Mouse (Mus musculus): ENCODE measurements around the gene Chd5. TPM values are rescaled to one million over a fixed set of nuclear protein-coding genes. Genes with fewer than 3 reads are reported as not detected.

Chd5 gene
- polyA plus RNA-seq (2021) = 0.96 TPM

DNA sequence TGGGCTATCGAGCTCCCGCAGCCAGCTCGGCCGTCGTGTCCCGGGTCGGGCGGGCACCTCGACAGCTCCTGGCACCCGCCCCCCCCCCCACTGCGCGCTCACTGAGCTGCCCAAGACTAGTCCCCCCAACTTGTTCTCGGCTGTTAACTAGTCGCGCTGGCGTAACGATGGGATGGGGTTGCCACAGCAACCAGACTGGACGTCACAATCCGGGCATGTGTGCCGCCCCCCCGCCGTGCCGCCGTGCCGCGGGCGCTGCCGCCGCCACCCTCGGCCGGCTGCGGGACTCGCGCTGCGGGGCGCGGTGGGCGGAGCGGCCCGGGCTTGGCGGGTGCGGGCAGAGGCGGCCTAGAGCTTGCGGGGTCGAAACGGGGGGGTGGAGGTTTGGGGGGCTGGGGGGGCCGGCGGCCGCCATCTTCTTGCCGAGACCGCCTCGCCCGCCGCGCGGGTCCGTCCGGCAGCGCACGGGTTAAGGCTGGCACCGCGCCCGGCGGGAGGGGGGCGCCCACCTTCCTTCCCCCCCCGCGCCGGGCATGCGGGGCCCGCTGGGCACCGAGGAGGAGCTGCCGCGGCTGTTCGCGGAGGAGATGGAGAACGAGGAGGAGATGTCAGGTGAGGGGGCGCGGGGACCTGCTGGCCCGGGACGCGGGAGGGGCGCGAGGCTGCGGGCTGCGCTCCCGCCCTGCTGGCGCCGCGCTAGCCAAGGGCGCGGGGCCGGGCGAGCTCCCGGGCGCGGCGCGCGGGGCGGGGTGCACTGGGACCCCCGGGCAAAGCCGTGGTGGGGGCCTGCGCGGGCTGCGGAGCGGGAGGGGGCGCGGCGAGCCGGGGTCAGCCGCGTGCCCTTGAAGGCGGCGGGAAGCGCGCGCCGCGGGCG, at the start of gene Chd5:
Gene Chd5, plus strand, starts transcription at position 233 of the 874 bp plus-strand sequence.
- POLR2A ChIA-PET = no interaction called here
- DNase-seq (ENCODE audit: low read depth, low spot score) = no peak
- TF ChIP-seq CTCF (IDR thresholded peaks at IDR 0.05) = no peak
- H3K27me3 ChIP-seq = no peaks in the 10 kb centered on the region
- CTCF ChIA-PET = interaction anchor here (0.7 to 1.1 kb wide), 2 partner anchors 96 kb away, joined by 3 to 4 read pairs; no protein-coding TSS in a partner anchor
- ATAC-seq = no peak
- in situ Hi-C loops (cut with MboI; ENCODE audit: low pct_unique_long_range_greater_than_20kb) = no loop called here

DNA sequence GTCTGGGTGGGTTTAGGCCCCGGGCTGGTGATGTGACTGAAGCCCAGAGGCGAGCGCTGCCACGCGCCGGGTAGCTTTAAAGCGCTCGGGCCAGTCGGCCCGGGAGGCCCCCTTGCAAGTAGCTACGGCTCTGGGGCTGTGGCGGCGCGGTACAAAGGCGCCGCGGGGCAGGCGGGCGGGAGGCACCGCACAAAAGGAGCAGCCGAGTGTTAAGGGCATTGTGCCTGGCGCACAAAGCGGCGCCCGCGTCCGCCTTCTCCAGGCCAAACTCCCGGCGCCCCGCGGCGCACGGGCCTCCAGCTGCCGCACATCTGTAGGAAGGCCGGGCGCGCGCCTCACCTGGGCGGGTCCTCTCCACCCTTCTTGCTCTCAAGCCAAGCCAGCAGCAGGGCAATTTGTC, 48.1 kb upstream of the Chd5 start:
- in situ Hi-C loops (cut with MboI; ENCODE audit: low pct_unique_long_range_greater_than_20kb) = no loop called here
- DNase-seq (ENCODE audit: low read depth, low spot score) (no peak), ATAC-seq (no peak)
- CTCF ChIA-PET = no interaction called here
- POLR2A ChIA-PET = no interaction called here
- no peaks in the 10 kb centered on the region for H3K27me3 ChIP-seq
- TF ChIP-seq CTCF (IDR thresholded peaks at IDR 0.05) = no peak

DNA sequence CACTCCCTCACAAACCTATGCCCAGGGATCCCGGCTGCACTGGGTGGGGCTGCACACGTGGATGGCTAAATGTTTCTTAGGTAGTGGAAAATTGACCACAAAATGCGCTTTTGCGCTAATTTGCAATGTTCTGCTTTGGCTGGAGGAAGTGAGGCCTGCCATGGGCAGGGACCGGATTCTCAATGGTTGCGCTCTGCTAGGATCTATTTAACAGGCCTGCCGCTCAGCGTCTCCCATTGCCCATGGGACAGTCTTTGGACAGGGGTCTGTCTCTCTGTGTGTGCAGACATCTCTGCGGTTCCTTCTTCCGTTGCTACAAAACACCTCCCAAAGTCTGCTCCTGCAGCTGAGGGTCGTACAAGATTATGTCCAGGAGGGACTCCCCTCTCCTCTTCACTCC, 47.5 kb upstream of the Chd5 start:
- POLR2A ChIA-PET = no interaction called here
- no peak for DNase-seq (ENCODE audit: low read depth, low spot score)
- in situ Hi-C loops (cut with MboI; ENCODE audit: low pct_unique_long_range_greater_than_20kb) = no loop called here

DNA sequence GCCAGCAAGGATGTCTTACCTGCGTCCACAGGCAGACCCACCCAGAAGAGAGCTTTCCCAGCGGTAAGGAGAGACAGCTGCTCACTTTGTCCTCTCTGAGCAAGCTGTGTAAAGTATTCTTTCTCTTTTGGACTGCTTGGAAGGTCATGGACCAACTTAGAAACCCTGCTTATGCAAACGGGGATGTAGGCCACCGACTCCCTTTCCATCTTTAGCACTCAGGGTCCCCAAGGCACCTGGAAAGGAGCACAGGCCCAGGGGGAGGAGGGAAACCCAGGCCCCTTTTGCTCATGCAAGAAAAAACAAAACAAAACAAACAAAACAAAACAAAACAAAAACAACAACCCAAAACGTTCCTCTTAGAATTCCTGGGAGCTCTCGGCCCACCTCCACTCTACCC, 46.9 kb upstream of the Chd5 start, which contains the start of gene Hes3:
Gene Hes3, minus strand, starts transcription at position 101 of the 400 bp plus-strand sequence.
- ChIA-PET POLR2A (no interaction called here), CTCF (interaction anchor here (3.2 kb wide), 1 partner anchor 143 kb away, joined by 9 read pairs; no protein-coding TSS in a partner anchor)
- no peaks in the 10 kb centered on the region for H3K27me3 ChIP-seq
- DNase-seq (ENCODE audit: low read depth, low spot score) (no peak), ATAC-seq (no peak)
- in situ Hi-C loops (cut with MboI; ENCODE audit: low pct_unique_long_range_greater_than_20kb) = no loop called here
- no peak for TF ChIP-seq CTCF (IDR thresholded peaks at IDR 0.05)

More for the DNA sequence above, 47.5 kb upstream of the Chd5 start:
- no peaks in the 10 kb centered on the region for H3K27me3 ChIP-seq
- no peak for ATAC-seq
- no peak for TF ChIP-seq CTCF (IDR thresholded peaks at IDR 0.05)
- CTCF ChIA-PET = interaction anchor here (3.2 kb wide), 1 partner anchor 143 kb away, joined by 9 read pairs; no protein-coding TSS in a partner anchor

DNA sequence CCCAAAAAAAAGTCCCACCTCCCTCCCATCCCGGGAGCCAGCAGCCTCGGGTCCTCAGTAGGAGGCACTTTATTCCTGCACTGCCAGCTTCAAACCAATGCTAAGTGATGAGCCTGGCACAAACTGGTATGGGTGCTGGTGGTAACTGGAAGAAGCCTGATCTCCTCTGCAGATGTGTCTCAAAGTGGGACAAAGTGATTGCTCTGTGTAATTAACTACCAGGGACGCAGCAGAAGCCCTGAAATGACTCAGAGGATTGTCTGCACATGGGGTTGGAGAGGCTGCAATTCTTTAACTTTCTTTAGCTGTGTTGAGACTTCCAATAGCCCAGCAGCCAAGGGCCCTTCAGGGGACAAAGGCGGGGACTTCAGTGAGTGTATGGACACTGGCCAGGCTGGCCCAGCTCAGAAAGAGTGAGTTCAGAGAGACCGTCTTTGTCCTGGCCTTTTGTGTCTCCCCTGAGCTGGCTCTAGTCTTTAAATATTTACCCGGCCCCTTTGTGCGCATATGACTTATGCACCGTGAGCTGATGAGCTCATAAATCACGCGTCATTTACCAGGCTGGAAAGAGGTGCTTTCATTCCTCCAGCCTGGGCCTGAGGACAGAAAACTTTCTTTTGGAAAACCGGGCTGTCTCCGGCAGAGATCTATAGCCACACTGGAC, 46.2 kb upstream of the Chd5 start:
- no peak for TF ChIP-seq CTCF (IDR thresholded peaks at IDR 0.05)
- DNase-seq (ENCODE audit: low read depth, low spot score) = no peak
- peak; percentile 38 for ATAC-seq
- CTCF ChIA-PET = interaction anchor here (2.0 to 3.2 kb wide), 2 partner anchors 20 to 142 kb away, joined by 5 to 9 read pairs; no protein-coding TSS in a partner anchor
- H3K27me3 ChIP-seq = no peaks in the 10 kb centered on the region
- POLR2A ChIA-PET = no interaction called here
- in situ Hi-C loops (cut with MboI; ENCODE audit: low pct_unique_long_range_greater_than_20kb) = no loop called here

DNA sequence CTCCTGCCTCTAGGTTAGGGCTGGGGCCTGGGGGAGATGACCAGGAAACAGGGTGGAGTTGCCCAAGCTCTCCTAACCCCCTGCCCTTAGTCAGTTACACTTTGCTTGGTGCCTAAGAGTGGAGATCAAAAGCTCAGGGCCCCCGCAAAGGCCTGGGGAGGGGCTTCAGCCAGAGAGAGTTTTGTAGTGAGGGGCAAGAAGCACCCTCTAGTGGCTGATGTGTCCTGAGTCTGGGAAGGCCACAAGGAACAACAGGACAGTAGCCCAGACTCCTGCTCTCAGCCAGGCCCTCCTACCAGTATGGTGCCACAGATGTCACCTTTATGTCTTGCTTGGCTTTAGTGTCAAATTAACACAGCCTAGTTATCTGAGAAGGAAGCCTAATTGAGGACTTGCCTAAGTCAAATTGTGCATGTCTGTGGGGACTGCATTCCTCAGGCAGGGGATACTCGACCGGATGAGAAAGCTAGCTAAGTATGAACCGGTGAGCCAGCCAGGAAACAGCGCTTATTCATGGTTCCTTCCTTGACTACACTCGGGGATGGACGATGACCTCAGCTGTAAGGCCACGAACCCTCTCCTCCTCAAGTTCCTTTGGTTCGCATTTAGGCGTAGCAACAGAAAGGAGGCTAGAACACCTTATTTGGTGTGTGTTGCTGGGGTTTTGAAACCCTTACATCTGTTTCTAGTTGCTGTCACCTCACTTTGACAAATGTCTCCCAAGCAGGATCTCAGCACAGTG, 44.1 kb upstream of the Chd5 start:
- ChIA-PET CTCF (interaction anchor here (0.7 to 3.2 kb wide), 8 partner anchors 9 to 140 kb away, joined by 3 to 9 read pairs (median 3); no protein-coding TSS in a partner anchor), POLR2A (interaction anchor here (0.6 kb wide), 1 partner anchor 106 kb away, joined by 7 read pairs; no protein-coding TSS in a partner anchor)
- no peak for TF ChIP-seq CTCF (IDR thresholded peaks at IDR 0.05)
- ATAC-seq (no peak), DNase-seq (ENCODE audit: low read depth, low spot score) (no peak)
- in situ Hi-C loops (cut with MboI; ENCODE audit: low pct_unique_long_range_greater_than_20kb) = no loop called here
- H3K27me3 ChIP-seq = no peaks in the 10 kb centered on the region

DNA sequence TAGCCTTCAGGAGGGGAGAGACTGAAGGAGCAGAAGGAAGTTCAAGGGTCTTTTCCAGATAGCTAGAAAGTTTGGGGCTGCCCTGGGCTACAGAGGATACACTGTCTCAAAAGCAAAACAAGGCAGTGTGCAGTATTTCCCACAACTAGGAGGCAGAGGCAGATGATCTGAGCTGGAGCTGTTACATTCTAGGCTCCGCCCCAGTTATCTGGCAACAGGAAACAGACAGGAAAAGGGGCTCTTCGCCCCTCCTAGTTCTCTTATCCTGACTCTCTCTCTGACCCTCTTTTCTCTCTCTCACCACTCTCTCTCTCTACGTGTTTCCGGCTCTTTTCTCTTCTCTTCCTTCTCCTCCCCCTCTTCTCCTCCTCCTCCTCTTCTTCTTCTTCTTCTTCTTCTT, 42.5 kb upstream of the Chd5 start:
- CTCF ChIA-PET = interaction anchor here (0.6 kb wide), 1 partner anchor 123 kb away, joined by 3 read pairs; no protein-coding TSS in a partner anchor
- no peaks in the 10 kb centered on the region for H3K27me3 ChIP-seq
- DNase-seq (ENCODE audit: low read depth, low spot score) = no peak
- in situ Hi-C loops (cut with MboI; ENCODE audit: low pct_unique_long_range_greater_than_20kb) = no loop called here
- POLR2A ChIA-PET = no interaction called here
- ATAC-seq = no peak
- no peak for TF ChIP-seq CTCF (IDR thresholded peaks at IDR 0.05)

DNA sequence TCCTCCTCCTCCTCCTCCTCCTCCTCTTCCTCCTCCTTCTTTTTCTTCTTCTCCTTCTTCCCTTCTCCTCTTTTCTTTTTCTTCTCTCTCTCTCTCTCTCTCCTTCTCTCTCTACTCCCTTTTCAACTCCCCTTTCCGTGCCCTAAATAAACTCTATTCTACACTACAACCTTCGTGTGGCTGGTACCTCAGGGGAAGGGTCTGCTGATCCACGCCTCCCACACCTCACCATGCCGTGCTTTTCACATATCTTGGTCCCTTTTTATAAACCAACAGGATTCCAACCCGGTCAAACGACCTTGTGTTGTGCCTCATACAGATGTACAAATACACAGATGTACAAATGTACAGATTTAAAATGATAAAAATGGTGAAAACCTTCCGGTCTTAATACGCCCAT, 42.1 kb upstream of the Chd5 start:
- no peak for TF ChIP-seq CTCF (IDR thresholded peaks at IDR 0.05)
- ChIA-PET POLR2A (no interaction called here), CTCF (interaction anchor here (0.6 kb wide), 1 partner anchor 123 kb away, joined by 3 read pairs; no protein-coding TSS in a partner anchor)
- H3K27me3 ChIP-seq = no peaks in the 10 kb centered on the region
- DNase-seq (ENCODE audit: low read depth, low spot score) (no peak), ATAC-seq (no peak)
- in situ Hi-C loops (cut with MboI; ENCODE audit: low pct_unique_long_range_greater_than_20kb) = no loop called here

DNA sequence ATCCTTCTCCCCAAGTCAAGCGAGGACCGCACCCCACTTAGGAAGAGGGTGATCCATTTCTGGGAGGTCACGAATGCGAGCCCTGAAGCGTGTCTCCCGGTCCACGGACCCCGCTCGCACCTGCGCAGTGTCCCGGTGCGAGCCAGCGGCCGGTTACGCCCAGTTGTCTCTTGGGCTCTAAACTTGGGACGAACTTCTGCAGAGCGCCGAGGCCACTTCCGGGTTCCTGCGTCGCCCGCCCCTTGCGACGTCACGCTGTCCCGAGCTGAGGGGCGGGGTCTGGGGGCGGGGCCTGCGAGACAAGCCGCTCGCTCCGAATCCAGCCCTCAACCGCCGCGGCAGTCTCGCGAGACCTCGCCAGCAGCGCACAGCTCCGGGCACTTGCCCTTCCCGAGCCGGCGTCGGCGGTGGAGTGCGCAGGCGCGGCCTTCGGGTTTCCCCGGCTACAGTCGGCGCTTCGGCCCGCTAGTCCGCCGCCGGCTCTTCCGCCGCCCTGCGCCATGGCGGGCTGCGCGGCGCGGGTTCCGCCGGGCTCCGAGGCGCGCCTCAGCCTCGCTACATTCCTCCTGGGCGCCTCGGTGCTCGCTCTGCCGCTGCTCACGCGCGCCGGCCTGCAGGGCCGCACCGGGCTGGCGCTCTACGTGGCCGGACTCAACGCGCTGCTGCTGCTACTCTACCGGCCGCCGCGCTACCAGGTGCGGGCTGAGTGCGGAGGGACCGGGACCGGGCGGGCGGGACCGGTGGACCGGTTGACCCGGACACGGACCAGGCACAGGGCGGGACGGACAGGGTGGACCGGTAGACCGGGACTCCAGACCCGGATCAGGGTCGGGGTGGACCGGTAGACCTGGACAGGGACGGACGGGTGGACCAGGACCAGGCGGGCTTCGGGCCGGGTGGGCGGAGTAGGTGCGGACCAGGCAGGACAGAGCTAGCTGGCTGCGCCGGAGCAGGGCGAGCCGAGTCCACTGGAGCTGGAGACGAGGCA, 41.3 kb upstream of the Chd5 start, which contains the start of gene Icmt:
Gene Icmt, plus strand, starts transcription at position 354 of the 988 bp plus-strand sequence.
- ATAC-seq = peak; percentile 69
- ChIA-PET POLR2A (interaction anchor here (1.1 kb wide), 1 partner anchor 10 kb away, joined by 3 read pairs; no protein-coding TSS in a partner anchor), CTCF (no interaction called here)
- in situ Hi-C loops (cut with MboI; ENCODE audit: low pct_unique_long_range_greater_than_20kb) = no loop called here
- no peak for TF ChIP-seq CTCF (IDR thresholded peaks at IDR 0.05)
- no peaks in the 10 kb centered on the region for H3K27me3 ChIP-seq
- DNase-seq (ENCODE audit: low read depth, low spot score) = peak; percentile 81
